Mouse (Mus musculus): Measurements from ENCODE around the gene Bpifa6. TPM values are rescaled to one million over a fixed set of nuclear protein-coding genes. Genes with fewer than 3 reads are reported as not detected.

Bpifa6 gene
- total and polyA plus RNA-seq, 3 experiments: not detected

- Histone ChIP-seq H3K27me3 (ENCODE audit: control insufficient read depth in 1 of 2, insufficient read depth in 2 of 2, low read length in 2 of 2) (no peaks in the 10 kb centered on the region), H3K4me3 (ENCODE audit: control insufficient read depth in 1 of 2, insufficient read depth in 1 of 2, low read depth in 2 of 2, low read length in 2 of 2) (no peak overlapping the region), H3K4me1 (ENCODE audit: control insufficient read depth in 1 of 2, insufficient read depth in 2 of 2, low read length in 2 of 2) (no peaks in the 10 kb centered on the region), H3K79me2 (ENCODE audit: control insufficient read depth, insufficient read depth, low read length, poor library complexity) (no peaks in the 10 kb centered on the region), H3K9ac (ENCODE audit: control insufficient read depth, low read depth, low read length, poor library complexity, severe bottlenecking) (no peak overlapping the region), H3K36me3 (ENCODE audit: control insufficient read depth in 1 of 2, insufficient read depth in 2 of 2, low read length in 2 of 2) (no peaks in the 10 kb centered on the region), H3K27ac (ENCODE audit: control insufficient read depth, low read depth, low read length) (no peak overlapping the region), H3K9me3 (replicated peaks; ENCODE audit: insufficient read depth, low read length) (no peaks in the 10 kb centered on the region)
- TF ChIP-seq TAL1 (IDR thresholded peaks at IDR 0.05; ENCODE audit: low read length): no peak
- no peak for TF ChIP-seq UBTF (IDR thresholded peaks at IDR 0.05; ENCODE audit: borderline replicate concordance, insufficient read depth, low read depth, low read length)
- no peak for TF ChIP-seq KAT2A (conservative IDR thresholded peaks at IDR 0.05; ENCODE audit: low read depth, low read length)
- no peak for TF ChIP-seq CHD2 (IDR thresholded peaks at IDR 0.05; ENCODE audit: low read length)
- no peak for TF ChIP-seq NRF1 (IDR thresholded peaks at IDR 0.05; ENCODE audit: insufficient read depth, low read depth, low read length, poor library complexity, severe bottlenecking)
- no peak for TF ChIP-seq GATA1 (IDR thresholded peaks at IDR 0.05; ENCODE audit: low read depth, low read length)
- no peak for TF ChIP-seq RAD21 (IDR thresholded peaks at IDR 0.05; ENCODE audit: low read depth, low read length)
- no peak for TF ChIP-seq TCF12 (IDR thresholded peaks at IDR 0.05; ENCODE audit: low read depth, low read length)
- TF ChIP-seq POLR2AphosphoS2 (IDR thresholded peaks at IDR 0.05; ENCODE audit: low read length): no peak
- TF ChIP-seq EP300 (IDR thresholded peaks at IDR 0.05; ENCODE audit: low read depth in 1 of 2, low read length in 2 of 2): no peak
- TF ChIP-seq SMC3 (IDR thresholded peaks at IDR 0.05; ENCODE audit: low read depth, low read length): no peak
- TF ChIP-seq NELFE (IDR thresholded peaks at IDR 0.05; ENCODE audit: low read depth, low read length): no peak
- TF ChIP-seq MYC (IDR thresholded peaks at IDR 0.05; ENCODE audit: low read depth, low read length): no peak
- TF ChIP-seq ELF1 (IDR thresholded peaks at IDR 0.05; ENCODE audit: low read depth, low read length): no peak
- TF ChIP-seq E2F4 (IDR thresholded peaks at IDR 0.05; ENCODE audit: borderline replicate concordance, low read depth, low read length): no peak
- TF ChIP-seq ZNF384 (IDR thresholded peaks at IDR 0.05; ENCODE audit: low read depth, low read length): no peak
- no peak for TF ChIP-seq GABPA (IDR thresholded peaks at IDR 0.05; ENCODE audit: low read depth, low read length)
- no peak for TF ChIP-seq MXI1 (IDR thresholded peaks at IDR 0.05; ENCODE audit: low read depth, low read length)
- no peak for DNase-seq (ENCODE audit: low read depth, low spot score)
These were observed 25.8 kb downstream of the Bpifa6 start for GRCm38 (mm10) chr2:154000501-154000900.

- Histone ChIP-seq H3K4me3 (ENCODE audit: control insufficient read depth in 1 of 2, insufficient read depth in 1 of 2, low read depth in 2 of 2, low read length in 2 of 2) (no peak overlapping the region), H3K9me3 (replicated peaks; ENCODE audit: insufficient read depth, low read length) (no peaks in the 10 kb centered on the region), H3K79me2 (ENCODE audit: control insufficient read depth, insufficient read depth, low read length, poor library complexity) (no peaks in the 10 kb centered on the region), H3K36me3 (ENCODE audit: control insufficient read depth in 1 of 2, insufficient read depth in 2 of 2, low read length in 2 of 2) (no peaks in the 10 kb centered on the region), H3K27me3 (ENCODE audit: control insufficient read depth in 1 of 2, insufficient read depth in 2 of 2, low read length in 2 of 2) (no peaks in the 10 kb centered on the region), H3K27ac (ENCODE audit: control insufficient read depth, low read depth, low read length) (no peak overlapping the region), H3K9ac (ENCODE audit: control insufficient read depth, low read depth, low read length, poor library complexity, severe bottlenecking) (no peak overlapping the region), H3K4me1 (ENCODE audit: control insufficient read depth in 1 of 2, insufficient read depth in 2 of 2, low read length in 2 of 2) (no peaks in the 10 kb centered on the region)
- DNase-seq (ENCODE audit: low read depth, low spot score): no peak
- no peak for TF ChIP-seq ZNF384 (IDR thresholded peaks at IDR 0.05; ENCODE audit: low read depth, low read length)
- TF ChIP-seq SMC3 (IDR thresholded peaks at IDR 0.05; ENCODE audit: low read depth, low read length): no peak
- no peak for TF ChIP-seq KAT2A (conservative IDR thresholded peaks at IDR 0.05; ENCODE audit: low read depth, low read length)
- TF ChIP-seq MYC (IDR thresholded peaks at IDR 0.05; ENCODE audit: low read depth, low read length): no peak
- no peak for TF ChIP-seq CHD1 (IDR thresholded peaks at IDR 0.05; ENCODE audit: low read depth, low read length)
- no peak for TF ChIP-seq NELFE (IDR thresholded peaks at IDR 0.05; ENCODE audit: low read depth, low read length)
These were observed 26.3 kb downstream of the Bpifa6 start for GRCm38 (mm10) chr2:154001056-154001455.

Data from MEL (cell line).